Mouse (Mus musculus) adrenal gland, adult 8-10 months (tissue): ENCODE results near the gene Col27a1. TPM values are rescaled to one million over a fixed set of nuclear protein-coding genes. Genes with fewer than 3 reads are reported as not detected.

Experiments
- DNase-seq: peaks from one replicate; pipeline ENCODE4 v3.0.0; 2022
- total RNA-seq, 4 experiments: library from RNA; stranded (reverse); gene quantifications; 2 replicates each; pipeline ENCODE4 v1.2.4; 2022

The Col27a1 gene
- total RNA-seq, result 10 to 100 TPM in 3 of 4 experiments, 1 to 10 TPM in 1; 9.8 to 32.3 (median 22.5) TPM

DNA sequence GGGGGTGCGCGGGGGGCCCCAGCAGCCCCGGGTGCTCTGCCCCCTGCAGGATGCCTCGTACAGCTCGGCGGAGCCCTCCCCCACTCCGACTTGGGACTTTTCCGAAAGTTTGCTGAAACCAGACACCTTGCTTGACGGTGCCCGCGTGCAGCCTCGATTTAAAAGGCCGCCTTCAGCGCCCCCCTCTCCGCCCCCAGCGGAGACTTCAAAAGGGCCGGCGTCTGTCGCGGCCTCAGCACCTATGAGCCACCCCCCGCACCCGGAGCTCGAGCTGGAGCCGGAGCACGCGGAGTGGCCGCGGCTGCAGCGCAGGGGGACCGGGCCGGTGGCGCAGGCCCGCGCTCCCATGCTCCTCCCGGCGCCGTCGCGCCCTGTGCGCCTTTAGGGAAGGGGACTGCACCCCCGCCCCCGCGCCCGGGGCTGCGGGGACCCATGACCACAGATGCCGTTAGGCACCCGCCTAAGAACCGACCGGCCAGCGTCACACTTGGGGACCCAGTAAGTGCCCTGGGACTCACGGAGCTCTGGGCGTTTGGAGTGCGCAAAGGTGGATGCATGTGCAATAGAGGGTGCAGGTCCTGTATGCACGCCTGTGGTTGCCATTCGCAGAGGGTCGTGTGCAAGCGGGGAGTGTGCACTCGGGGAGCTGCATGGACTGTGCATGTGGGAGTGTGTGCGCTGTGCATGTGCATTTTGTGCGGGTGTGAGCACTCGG is at the start of gene Col27a1:
Gene Col27a1, plus strand, starts transcription at position 98 of the 715 bp plus-strand sequence.
- DNase-seq, result no peak

GRCm38 (mm10) chr4:63165636-63166035 is 48.2 kb upstream of the Col27a1 start:
- no peak for DNase-seq

- no peak for DNase-seq
These were observed 47.5 kb upstream of the Col27a1 start for GRCm38 (mm10) chr4:63166323-63166722.

DNA sequence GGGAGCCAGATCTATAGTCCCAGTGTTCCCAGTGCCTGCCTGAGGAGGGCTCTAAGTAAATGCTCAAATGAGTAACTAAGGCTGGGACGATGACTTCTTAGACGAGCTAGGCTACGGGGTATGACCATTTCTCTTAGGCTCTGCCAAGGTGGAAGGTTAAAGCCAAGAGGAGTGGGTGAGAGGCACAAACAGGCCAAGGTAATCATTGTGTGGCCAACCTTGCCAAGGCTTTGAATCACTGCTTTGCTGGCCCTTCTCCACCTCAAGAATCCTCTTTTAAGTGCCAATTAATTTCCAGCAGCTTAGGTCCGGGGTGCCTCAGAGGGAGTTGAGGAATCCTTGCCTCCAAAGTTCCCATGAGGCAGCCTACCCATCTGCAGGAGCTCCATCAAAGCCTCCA is 43.7 kb upstream of the Col27a1 start:
- no peak for DNase-seq

DNA sequence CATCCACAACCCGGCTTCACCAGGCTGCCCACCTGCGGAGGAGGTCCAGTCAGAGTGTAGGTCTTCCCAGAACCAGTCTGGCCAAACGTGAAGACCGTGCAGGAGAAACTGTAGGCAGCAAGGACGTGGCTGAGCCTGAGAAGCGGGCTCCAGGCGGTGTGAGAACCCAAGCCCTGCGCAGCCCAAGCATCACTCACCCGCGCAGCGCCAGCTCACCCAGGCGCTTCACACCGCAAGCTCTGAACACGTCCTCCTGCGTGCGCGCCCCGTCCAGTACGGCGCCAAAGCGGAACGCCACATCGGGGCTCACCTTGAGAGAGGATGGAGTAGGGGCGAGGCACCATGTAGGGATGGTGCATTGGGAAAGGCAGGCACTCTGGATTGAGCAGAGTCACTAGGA is 42.7 kb upstream of the Col27a1 start:
- no peak for DNase-seq

- DNase-seq, result no peak
These were observed 41.7 kb upstream of the Col27a1 start, which contains the start of gene Kif12 for GRCm38 (mm10) chr4:63171969-63172685. TSS of gene Kif12 (minus strand) at chr4:63172131.

GRCm38 (mm10) chr4:63181556-63181955 is 32.2 kb upstream of the Col27a1 start:
- no peak for DNase-seq

- no peak for DNase-seq
These were observed 27.4 kb upstream of the Col27a1 start for GRCm38 (mm10) chr4:63186281-63186870.

GRCm38 (mm10) chr4:63191641-63192040 is 22.2 kb upstream of the Col27a1 start:
- DNase-seq, result no peak

DNA sequence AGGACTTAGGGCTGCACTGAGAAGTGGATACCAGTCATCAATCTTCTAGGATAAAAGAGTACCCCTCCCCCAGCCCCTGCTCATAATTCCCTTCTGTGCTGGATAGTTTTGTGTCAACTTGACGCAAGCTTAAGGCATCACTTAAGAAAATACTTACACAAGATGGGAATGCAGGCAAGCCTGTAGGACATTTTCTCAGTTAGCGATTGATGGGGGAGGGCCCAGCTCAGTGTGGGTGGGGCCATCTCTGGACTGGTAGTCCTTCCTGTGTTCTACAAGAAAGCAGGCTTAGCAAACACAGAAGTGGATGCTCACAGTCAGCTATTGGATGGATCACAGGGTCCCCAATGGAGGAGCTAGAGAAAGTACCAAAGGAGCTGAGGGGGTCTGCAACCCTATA is 19.4 kb upstream of the Col27a1 start:
- no peak for DNase-seq

DNA sequence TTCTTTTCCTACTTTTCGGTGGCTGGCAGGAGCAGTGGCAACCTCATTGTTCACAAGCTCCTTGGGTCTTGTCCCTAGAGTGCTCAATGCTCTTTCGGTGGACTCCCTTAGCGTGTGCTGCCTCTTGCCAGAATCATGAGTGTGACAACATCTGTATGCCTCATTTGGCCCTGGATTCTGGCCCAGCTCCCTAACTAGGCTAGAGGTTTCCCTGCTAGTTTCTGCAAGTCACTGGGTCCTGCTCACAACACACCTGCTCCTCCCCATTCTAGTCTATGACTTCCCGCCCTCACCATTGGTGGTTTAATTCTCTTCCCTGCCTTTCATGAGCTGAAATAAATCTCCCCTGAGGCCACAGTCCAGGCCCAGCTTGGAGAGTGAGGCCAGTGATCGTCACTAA is 14.4 kb upstream of the Col27a1 start:
- DNase-seq, result no peak

DNA sequence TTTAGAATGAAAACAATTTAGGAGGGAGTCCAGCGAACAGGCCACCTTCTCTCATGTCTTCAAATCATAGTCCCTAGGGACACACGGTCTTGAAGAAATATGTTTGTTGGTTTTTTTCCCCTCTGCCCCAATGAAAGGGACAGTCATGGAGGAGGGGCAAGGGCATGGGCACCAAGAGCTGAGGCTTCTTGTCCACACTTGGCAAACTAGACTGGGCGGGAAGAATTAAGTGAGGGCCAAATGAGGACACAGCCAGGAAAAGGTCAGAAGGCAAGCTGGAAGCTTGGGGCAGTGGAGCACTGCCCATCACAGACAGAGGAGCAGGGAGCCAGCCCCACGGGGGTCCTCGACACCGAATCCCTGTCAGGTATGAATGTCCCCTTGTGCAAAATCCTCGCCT is 9.9 kb upstream of the Col27a1 start:
- no peak for DNase-seq

DNA sequence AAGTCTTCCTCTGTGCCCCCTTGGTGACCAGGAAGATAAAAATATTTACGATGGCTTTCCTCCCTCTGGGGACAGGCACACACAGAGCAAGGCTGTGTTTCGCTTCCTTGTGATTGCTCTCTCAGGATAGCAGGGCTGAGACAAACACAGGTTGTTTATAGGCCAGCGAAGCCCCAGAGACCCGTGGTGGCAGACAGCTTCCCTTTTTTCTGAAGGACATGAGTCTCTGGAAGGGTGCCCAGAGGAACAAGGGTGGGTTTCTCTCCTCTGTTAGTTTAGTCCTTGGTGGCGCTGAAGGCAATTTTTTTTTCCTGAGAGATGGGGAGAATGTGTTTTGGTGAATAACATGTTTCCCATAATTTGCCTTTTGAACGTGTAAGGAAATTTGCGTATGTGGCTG is 8.2 kb upstream of the Col27a1 start:
- DNase-seq, result no peak

- DNase-seq, result peak; percentile 53
These were observed 1.6 kb downstream of the Col27a1 start for GRCm38 (mm10) chr4:63215185-63215992.

DNA sequence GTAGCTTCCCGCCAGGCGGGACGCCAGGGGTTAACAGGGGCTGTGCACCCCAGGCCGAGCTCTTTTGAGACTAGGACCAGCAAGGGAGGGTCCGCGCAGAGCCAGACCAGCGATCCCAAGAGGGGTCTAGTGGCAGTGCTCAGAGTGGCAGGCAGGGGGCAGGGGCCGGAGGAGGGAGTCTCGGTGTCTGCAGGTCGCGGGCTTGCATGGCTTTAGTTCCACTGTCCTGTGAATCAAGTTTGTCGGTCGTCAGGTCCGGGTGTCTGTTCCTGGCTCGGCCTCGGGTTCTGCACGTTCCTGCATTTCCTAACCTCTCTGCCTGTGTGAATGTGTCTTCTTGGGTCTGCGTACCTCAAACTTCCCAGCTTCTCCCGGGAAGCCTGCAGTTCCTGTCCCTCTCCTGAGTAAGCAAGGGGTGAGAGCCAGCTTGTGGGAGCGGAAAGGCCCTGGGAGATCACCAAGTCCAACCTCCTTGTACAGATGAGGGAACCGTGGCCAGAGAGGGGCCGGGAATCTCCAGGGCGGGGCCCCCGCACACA is 2.3 kb downstream of the Col27a1 start:
- no peak for DNase-seq

DNA sequence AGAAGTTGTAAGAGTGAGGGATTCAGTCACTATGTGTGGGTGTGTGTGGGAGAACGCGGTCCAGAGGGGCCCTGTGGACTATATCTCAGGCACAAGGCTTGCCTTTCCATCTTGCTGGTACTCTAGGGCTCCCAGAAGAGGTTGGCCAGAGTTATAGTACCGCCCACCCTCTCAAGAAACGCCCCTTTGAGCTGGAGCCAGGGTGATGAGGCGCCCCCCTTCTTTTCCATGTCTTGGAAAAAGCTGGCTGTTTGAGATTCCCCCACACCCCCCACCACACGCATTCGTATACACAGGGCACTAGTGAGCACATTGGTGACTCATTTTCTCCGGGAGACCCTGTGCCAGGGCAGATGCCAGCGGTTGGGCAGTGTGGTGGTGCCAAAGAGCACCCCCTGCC is 2.8 kb downstream of the Col27a1 start:
- DNase-seq, result no peak

GRCm38 (mm10) chr4:63217513-63217912 is 3.7 kb downstream of the Col27a1 start:
- no peak for DNase-seq

GRCm38 (mm10) chr4:63219059-63219458 is 5.3 kb downstream of the Col27a1 start:
- no peak for DNase-seq

- no peak for DNase-seq
These were observed 5.8 kb downstream of the Col27a1 start for GRCm38 (mm10) chr4:63219635-63220034.

GRCm38 (mm10) chr4:63221096-63221958 is 7.5 kb downstream of the Col27a1 start:
- no peak for DNase-seq

GRCm38 (mm10) chr4:63222246-63222645 is 8.4 kb downstream of the Col27a1 start:
- no peak for DNase-seq
